Mouse (Mus musculus): ENCODE measurements at regions not wholly inside any gene's neighbourhood (a gene's known extent, or its start where the extent isn't known, plus 50 kb on each side); places are given as distances from the start of the nearest gene placed in this dataset.

GRCm38 (mm10) chr5:74765061-74765767, 62.5 kb upstream of the Lnx1 start:
- no peak for TF ChIP-seq CTCF (IDR thresholded peaks at IDR 0.05; ENCODE audit: low read depth)
- no peak overlapping the region for H3K9ac ChIP-seq (ENCODE audit: low read depth, low read length)
- WGBS = 57% methylated on average over 9 of the region's 9 CpGs
- no peaks in the 10 kb centered on the region for H3K36me3 ChIP-seq (ENCODE audit: insufficient read depth, low read length)
- no peaks in the 10 kb centered on the region for H3K4me1 ChIP-seq (replicated peaks; ENCODE audit: insufficient read depth, low read length)
- no peaks in the 10 kb centered on the region for H3K27me3 ChIP-seq (ENCODE audit: insufficient read depth, low read length)
- H3K4me3 ChIP-seq (replicated peaks; ENCODE audit: low read depth, low read length) = no peak overlapping the region
- H3K9me3 ChIP-seq (replicated peaks; ENCODE audit: low read length) = no peaks in the 10 kb centered on the region
- DNase-seq (ENCODE audit: low spot score) (no peak), ATAC-seq (replicated peaks; ENCODE audit: low FRiP score, low read depth) (no peak)
- H3K4me2 ChIP-seq (ENCODE audit: low read length) = no peak overlapping the region
- H3K27ac ChIP-seq = no peak overlapping the region

DNA sequence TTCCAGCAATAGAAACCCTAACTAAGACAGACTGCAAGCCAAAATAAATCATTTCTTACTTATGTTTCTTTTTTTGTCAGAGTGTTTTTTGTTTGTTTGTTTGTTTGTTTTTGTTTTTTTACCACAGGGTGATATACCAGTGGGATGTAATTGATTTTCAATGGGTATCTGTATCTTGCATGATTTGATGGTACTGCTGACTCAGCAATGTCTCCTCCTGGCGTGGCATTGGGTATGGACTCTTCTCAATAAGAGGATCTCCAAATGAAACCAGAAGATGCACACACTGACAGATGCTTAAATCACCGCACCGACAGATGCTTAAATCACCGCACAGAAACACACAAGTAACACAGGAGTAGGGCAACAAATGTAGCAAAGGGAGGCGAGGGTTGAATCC, 54.8 kb upstream of the Lnx1 start:
- DNase-seq (ENCODE audit: low spot score) (no peak), ATAC-seq (replicated peaks; ENCODE audit: low FRiP score, low read depth) (no peak)
- Histone ChIP-seq H3K36me3 (ENCODE audit: insufficient read depth, low read length) (no peaks in the 10 kb centered on the region), H3K9me3 (replicated peaks; ENCODE audit: low read length) (no peaks in the 10 kb centered on the region), H3K4me3 (replicated peaks; ENCODE audit: low read depth, low read length) (no peak overlapping the region), H3K27ac (no peak overlapping the region), H3K27me3 (ENCODE audit: insufficient read depth, low read length) (no peaks in the 10 kb centered on the region), H3K4me2 (ENCODE audit: low read length) (no peak overlapping the region), H3K4me1 (replicated peaks; ENCODE audit: insufficient read depth, low read length) (no peaks in the 10 kb centered on the region), H3K9ac (ENCODE audit: low read depth, low read length) (no peak overlapping the region)
- 82% methylated on average over 5 of the region's 5 CpGs for WGBS
- TF ChIP-seq CTCF (IDR thresholded peaks at IDR 0.05; ENCODE audit: low read depth) = no peak

DNA sequence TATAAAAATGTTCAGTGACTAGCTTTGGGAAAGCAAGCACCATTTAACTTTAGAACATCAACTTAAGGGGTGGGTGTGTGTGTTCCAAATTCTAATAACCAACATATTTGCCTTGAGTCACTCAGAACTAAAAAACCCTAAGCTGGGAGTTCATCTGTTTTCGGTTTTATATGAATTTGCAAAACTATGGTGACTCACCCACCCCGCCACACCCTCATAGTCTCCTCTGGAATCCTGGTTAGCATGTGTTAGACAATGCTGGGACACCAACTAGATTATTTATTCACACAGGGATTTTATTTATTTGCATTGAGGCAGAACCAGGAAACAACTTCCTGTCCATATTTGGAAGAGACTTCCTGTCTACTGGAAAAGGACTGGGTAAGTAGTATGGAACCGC, 50.2 kb upstream of the Lnx1 start:
- Histone ChIP-seq H3K27me3 (ENCODE audit: insufficient read depth, low read length) (no peaks in the 10 kb centered on the region), H3K9me3 (replicated peaks; ENCODE audit: low read length) (no peaks in the 10 kb centered on the region), H3K9ac (ENCODE audit: low read depth, low read length) (no peak overlapping the region), H3K36me3 (ENCODE audit: insufficient read depth, low read length) (no peaks in the 10 kb centered on the region), H3K4me1 (replicated peaks; ENCODE audit: insufficient read depth, low read length) (no peaks in the 10 kb centered on the region), H3K4me3 (replicated peaks; ENCODE audit: low read depth, low read length) (no peak overlapping the region), H3K27ac (no peak overlapping the region), H3K4me2 (ENCODE audit: low read length) (no peak overlapping the region)
- TF ChIP-seq CTCF (IDR thresholded peaks at IDR 0.05; ENCODE audit: low read depth) = no peak
- DNase-seq (ENCODE audit: low spot score) (no peak), ATAC-seq (replicated peaks; ENCODE audit: low FRiP score, low read depth) (no peak)
- WGBS = 91% methylated on average over 3 of the region's 3 CpGs
